Mouse (Mus musculus): Measurements from ENCODE around the gene Arhgef6. TPM values are rescaled to one million over a fixed set of nuclear protein-coding genes. Genes with fewer than 3 reads are reported as not detected.
A peak's percentile ranks its signal among the peaks of the same experiment; 100 is the strongest.

The Arhgef6 gene
- polyA plus RNA-seq, 1 experiment from 2014 or later, result 3.9 TPM

DNA sequence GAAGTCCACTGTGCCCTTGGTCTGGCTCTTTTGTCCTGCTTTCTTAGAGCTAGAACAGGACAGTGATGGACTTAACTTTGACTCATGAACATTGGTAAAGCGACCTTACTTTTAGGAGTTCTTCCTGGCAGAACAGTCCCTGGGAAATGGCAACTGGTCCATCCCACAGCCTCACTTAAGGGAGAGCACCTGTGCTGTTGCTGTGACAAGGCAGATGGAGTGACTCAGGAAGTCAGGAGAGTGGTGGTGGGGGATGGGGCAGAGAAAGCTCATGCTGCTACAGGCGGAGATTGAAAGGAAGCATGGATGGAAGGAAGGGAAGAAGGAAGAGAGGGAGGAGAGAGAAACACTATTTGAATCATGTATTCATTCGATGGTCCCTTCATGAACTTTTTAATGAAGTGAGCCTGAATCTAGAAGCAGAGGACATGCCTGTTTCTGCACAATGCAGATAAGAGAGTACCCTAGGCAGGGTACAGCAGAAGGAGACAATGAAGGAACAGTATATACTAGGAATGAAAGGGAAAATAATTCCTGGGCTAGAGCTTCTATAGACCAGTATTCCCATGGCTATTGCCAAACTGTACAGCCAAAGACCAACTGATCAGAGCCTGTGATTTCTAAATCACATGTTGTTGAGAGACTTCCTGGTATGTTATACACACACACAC, 10.7 kb downstream of the Arhgef6 start:
- Histone ChIP-seq H3K27me3 (ENCODE audit: low read depth, poor library complexity, severe bottlenecking) (peaks cover 25% of the 10 kb centered on the region; the same call in 1 of the 2 replicates), H3K36me3 (no peaks in the 10 kb centered on the region), H3K27ac (replicated peaks) (no peak overlapping the region), H3K4me3 (no peak overlapping the region), H3K4me1 (peaks cover 8% of the 10 kb centered on the region; the same call in 1 of the 2 replicates), H3K9me3 (replicated peaks) (no peaks in the 10 kb centered on the region)
- DNase-seq (ENCODE audit: low spot score), result no peak
- 66% methylated on average over 3 of the region's 3 CpGs for WGBS

GRCm38 (mm10) chrX:57326487-57327221, 11.9 kb downstream of the Arhgef6 start:
- Histone ChIP-seq H3K27ac (replicated peaks) (no peak overlapping the region; the same call in 1 of the 2 replicates), H3K27me3 (ENCODE audit: low read depth, poor library complexity, severe bottlenecking) (peaks cover 25% of the 10 kb centered on the region; the same call in 1 of the 2 replicates), H3K4me3 (peak overlapping the region; percentile 59), H3K4me1 (peaks cover 8% of the 10 kb centered on the region; the same call in 1 of the 2 replicates), H3K36me3 (no peaks in the 10 kb centered on the region), H3K9me3 (replicated peaks) (no peaks in the 10 kb centered on the region)
- DNase-seq (ENCODE audit: low spot score), result peak; percentile 39
- WGBS, result 31% methylated on average over 16 of the region's 16 CpGs

GRCm38 (mm10) chrX:57325861-57326461, 12.6 kb downstream of the Arhgef6 start:
- Histone ChIP-seq H3K4me3 (peak overlapping the region; percentile 59), H3K9me3 (replicated peaks) (no peaks in the 10 kb centered on the region), H3K4me1 (peaks cover 8% of the 10 kb centered on the region; the same call in 1 of the 2 replicates), H3K36me3 (no peaks in the 10 kb centered on the region), H3K27me3 (ENCODE audit: low read depth, poor library complexity, severe bottlenecking) (peaks cover 25% of the 10 kb centered on the region; the same call in 1 of the 2 replicates), H3K27ac (replicated peaks) (peak overlapping the region; percentile 38)
- WGBS, result 23% methylated on average over 29 of the region's 29 CpGs
- DNase-seq (ENCODE audit: low spot score), result peak; percentile 27

DNA sequence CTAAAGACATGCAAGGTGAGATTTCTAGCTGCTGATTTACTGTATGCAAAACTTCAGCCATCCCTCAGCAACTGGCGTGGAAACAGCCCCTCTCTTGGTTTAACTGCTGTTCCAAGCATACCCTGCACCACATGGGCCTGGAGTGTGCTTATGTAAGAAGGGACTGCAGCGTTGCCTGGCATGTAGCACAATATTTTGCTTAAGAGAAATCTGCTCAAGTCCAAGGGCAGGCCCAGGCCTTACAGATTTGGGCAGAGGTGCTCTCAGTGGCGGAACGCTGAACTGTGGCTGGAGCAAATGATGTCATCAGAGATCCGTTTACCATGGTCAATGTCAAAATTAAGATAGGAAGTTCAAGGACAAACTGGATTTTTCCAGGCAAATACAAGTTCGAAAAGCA, 13.6 kb downstream of the Arhgef6 start:
- 82% methylated on average over 6 of the region's 6 CpGs for WGBS
- no peaks in the 10 kb centered on the region for H3K9me3 ChIP-seq (replicated peaks)
- no peak overlapping the region for H3K27ac ChIP-seq (replicated peaks)
- H3K4me1 ChIP-seq, result peaks cover 8% of the 10 kb centered on the region; the same call in 1 of the 2 replicates
- H3K27me3 ChIP-seq (ENCODE audit: low read depth, poor library complexity, severe bottlenecking), result peaks cover 25% of the 10 kb centered on the region; the same call in 1 of the 2 replicates
- H3K4me3 ChIP-seq, result no peak overlapping the region
- H3K36me3 ChIP-seq, result no peaks in the 10 kb centered on the region
- no peak for DNase-seq (ENCODE audit: low spot score)

DNA sequence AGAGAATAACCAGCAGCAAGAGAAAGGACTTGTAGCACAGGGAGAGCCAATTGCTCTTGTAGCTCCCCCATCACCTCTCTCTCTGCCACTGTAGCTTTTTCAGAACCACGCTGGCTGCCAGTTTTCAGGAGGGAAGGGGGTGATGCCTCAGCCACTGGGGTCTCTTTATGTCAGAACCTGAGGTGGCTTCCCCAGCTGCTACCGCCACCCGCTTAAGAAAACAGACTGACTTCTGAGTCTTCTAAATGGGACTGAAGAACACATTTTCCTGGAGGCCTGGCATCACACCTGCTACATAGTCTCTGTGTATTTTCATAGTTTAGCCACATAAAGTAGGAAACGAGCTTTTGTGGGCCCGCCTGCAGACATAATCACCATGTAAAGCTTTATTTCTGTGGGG, 26.5 kb downstream of the Arhgef6 start:
- no peak overlapping the region for H3K4me3 ChIP-seq
- H3K36me3 ChIP-seq, result no peaks in the 10 kb centered on the region
- H3K27ac ChIP-seq (replicated peaks), result no peak overlapping the region
- DNase-seq (ENCODE audit: low spot score), result no peak
- no peaks in the 10 kb centered on the region for H3K27me3 ChIP-seq (ENCODE audit: low read depth, poor library complexity, severe bottlenecking)
- WGBS, result 82% methylated on average over 5 of the region's 5 CpGs
- no peaks in the 10 kb centered on the region for H3K9me3 ChIP-seq (replicated peaks)
- H3K4me1 ChIP-seq, result no peaks in the 10 kb centered on the region

- H3K36me3 ChIP-seq, result no peaks in the 10 kb centered on the region
- 38% methylated on average over 2 of the region's 2 CpGs for WGBS
- no peak overlapping the region for H3K27ac ChIP-seq (replicated peaks)
- no peak overlapping the region for H3K4me3 ChIP-seq
- H3K4me1 ChIP-seq, result no peaks in the 10 kb centered on the region
- H3K27me3 ChIP-seq (ENCODE audit: low read depth, poor library complexity, severe bottlenecking), result no peaks in the 10 kb centered on the region
- DNase-seq (ENCODE audit: low spot score), result no peak
- no peaks in the 10 kb centered on the region for H3K9me3 ChIP-seq (replicated peaks)
Observed at GRCm38 (mm10) chrX:57309993-57310392, 28.5 kb downstream of the Arhgef6 start.

- H3K27ac ChIP-seq (replicated peaks), result no peak overlapping the region
- 83% methylated on average over 6 of the region's 6 CpGs for WGBS
Observed at GRCm38 (mm10) chrX:57306747-57307146, 31.8 kb downstream of the Arhgef6 start.

GRCm38 (mm10) chrX:57304784-57305287, 33.7 kb downstream of the Arhgef6 start:
- H3K4me1 ChIP-seq, result no peaks in the 10 kb centered on the region
- DNase-seq (ENCODE audit: low spot score), result no peak
- 84% methylated on average over 3 of the region's 3 CpGs for WGBS
- no peaks in the 10 kb centered on the region for H3K36me3 ChIP-seq
- H3K27me3 ChIP-seq (ENCODE audit: low read depth, poor library complexity, severe bottlenecking), result no peaks in the 10 kb centered on the region
- H3K4me3 ChIP-seq, result no peak overlapping the region
- no peaks in the 10 kb centered on the region for H3K9me3 ChIP-seq (replicated peaks)
- no peak overlapping the region for H3K27ac ChIP-seq (replicated peaks)

More at GRCm38 (mm10) chrX:57306747-57307146, 31.8 kb downstream of the Arhgef6 start:
- no peak for DNase-seq (ENCODE audit: low spot score)
- H3K36me3 ChIP-seq, result no peaks in the 10 kb centered on the region
- H3K27me3 ChIP-seq (ENCODE audit: low read depth, poor library complexity, severe bottlenecking), result no peaks in the 10 kb centered on the region
- H3K4me3 ChIP-seq, result no peak overlapping the region
- H3K9me3 ChIP-seq (replicated peaks), result no peaks in the 10 kb centered on the region
- no peaks in the 10 kb centered on the region for H3K4me1 ChIP-seq

GRCm38 (mm10) chrX:57303188-57303878, 35.2 kb downstream of the Arhgef6 start:
- no peaks in the 10 kb centered on the region for H3K9me3 ChIP-seq (replicated peaks)
- H3K27ac ChIP-seq (replicated peaks), result no peak overlapping the region
- H3K4me3 ChIP-seq, result no peak overlapping the region
- no peak for DNase-seq (ENCODE audit: low spot score)
- H3K4me1 ChIP-seq, result no peaks in the 10 kb centered on the region
- no peaks in the 10 kb centered on the region for H3K36me3 ChIP-seq
- H3K27me3 ChIP-seq (ENCODE audit: low read depth, poor library complexity, severe bottlenecking), result no peaks in the 10 kb centered on the region
- 83% methylated on average over 8 of the region's 8 CpGs for WGBS

GRCm38 (mm10) chrX:57298946-57299345, 39.6 kb downstream of the Arhgef6 start:
- H3K4me3 ChIP-seq, result no peak overlapping the region
- WGBS, result 72% methylated on average over 7 of the region's 7 CpGs
- H3K36me3 ChIP-seq, result no peaks in the 10 kb centered on the region
- H3K9me3 ChIP-seq (replicated peaks), result no peaks in the 10 kb centered on the region
- H3K4me1 ChIP-seq, result no peaks in the 10 kb centered on the region
- no peak overlapping the region for H3K27ac ChIP-seq (replicated peaks)
- DNase-seq (ENCODE audit: low spot score), result no peak
- H3K27me3 ChIP-seq (ENCODE audit: low read depth, poor library complexity, severe bottlenecking), result no peaks in the 10 kb centered on the region

DNA sequence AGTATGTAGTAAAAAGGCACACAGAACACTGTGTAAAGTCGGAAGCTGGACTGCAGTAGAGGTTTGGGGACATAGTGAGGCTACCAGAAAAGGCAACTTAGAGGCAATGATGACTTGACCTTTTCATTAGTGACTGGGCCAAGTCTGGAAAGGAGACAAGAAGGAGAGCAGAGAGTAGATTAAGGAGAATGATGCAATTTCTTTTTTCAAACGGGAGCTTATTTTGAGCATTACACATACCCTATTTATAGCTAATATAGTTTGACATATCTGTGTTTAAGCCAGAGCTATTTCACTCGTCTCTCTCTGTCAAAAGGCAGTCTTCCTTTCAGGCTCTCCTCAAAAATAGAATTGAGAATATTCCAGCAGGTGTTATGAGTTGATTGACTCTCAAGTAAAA, 50.1 kb downstream of the Arhgef6 start:
- Histone ChIP-seq H3K36me3 (no peaks in the 10 kb centered on the region), H3K4me1 (peaks cover 5% of the 10 kb centered on the region; the same call in 1 of the 2 replicates), H3K4me3 (no peak overlapping the region), H3K27me3 (ENCODE audit: low read depth, poor library complexity, severe bottlenecking) (no peaks in the 10 kb centered on the region), H3K9me3 (replicated peaks) (no peaks in the 10 kb centered on the region), H3K27ac (replicated peaks) (no peak overlapping the region)
- WGBS, result 81% methylated on average over 3 of the region's 3 CpGs
- DNase-seq (ENCODE audit: low spot score), result no peak

GRCm38 (mm10) chrX:57286281-57286680, 52.2 kb downstream of the Arhgef6 start:
- no peaks in the 10 kb centered on the region for H3K27me3 ChIP-seq (ENCODE audit: low read depth, poor library complexity, severe bottlenecking)
- no peaks in the 10 kb centered on the region for H3K36me3 ChIP-seq
- no peak for DNase-seq (ENCODE audit: low spot score)
- H3K9me3 ChIP-seq (replicated peaks), result no peaks in the 10 kb centered on the region
- H3K4me1 ChIP-seq, result peaks cover 5% of the 10 kb centered on the region; the same call in 1 of the 2 replicates
- WGBS, result 68% methylated on average over 9 of the region's 9 CpGs
- H3K4me3 ChIP-seq, result no peak overlapping the region
- no peak overlapping the region; the same call in 1 of the 2 replicates for H3K27ac ChIP-seq (replicated peaks)

All from midbrain, embryonic 10.5 days (tissue).